Mouse (Mus musculus) kidney, adult 8-10 months (tissue): ENCODE measurements around the gene Gm45062.

Experiments used
- DNase-seq, 2 experiments: peaks; one replicate each; pipeline ENCODE4 v3.0.0; 2022

Gm45062 gene

GRCm38 (mm10) chr6:8631986-8632632 is 372.9 kb downstream of the Gm45062 start:
- no peak for DNase-seq

- DNase-seq: no peak
Measured at GRCm38 (mm10) chr6:8632701-8633100, 373.5 kb downstream of the Gm45062 start.

GRCm38 (mm10) chr6:8638122-8638521 is 378.9 kb downstream of the Gm45062 start:
- DNase-seq: no peak

- DNase-seq: no peak
Measured at GRCm38 (mm10) chr6:8638899-8639298, 379.6 kb downstream of the Gm45062 start.

- DNase-seq: no peak
Measured at GRCm38 (mm10) chr6:8639526-8639925, 380.3 kb downstream of the Gm45062 start.

- no peak for DNase-seq
Measured at GRCm38 (mm10) chr6:8640863-8641262, 381.6 kb downstream of the Gm45062 start.

GRCm38 (mm10) chr6:8644703-8645102 is 385.5 kb downstream of the Gm45062 start:
- DNase-seq: no peak

- DNase-seq: no peak
Measured at GRCm38 (mm10) chr6:8645708-8646107, 386.5 kb downstream of the Gm45062 start.
